Mouse (Mus musculus): ENCODE data around the gene Etv6.

- TF ChIP-seq CTCF (IDR thresholded peaks at IDR 0.05 in 2 of 3, conservative IDR thresholded peaks at IDR 0.05 in 1 of 3; ENCODE audit: control insufficient read depth in 1 of 3, insufficient read depth in 1 of 3, low read depth in 2 of 3, low read length in 3 of 3, poor library complexity in 1 of 3, severe bottlenecking in 1 of 3), result no peak
- TF ChIP-seq MAX (IDR thresholded peaks at IDR 0.05; ENCODE audit: low read length), result no peak; the same call in none of the 2 replicates
- 0 out of 2 replicates have a peak, but pooled peaks have one; percentile 30 for TF ChIP-seq UBTF (IDR thresholded peaks at IDR 0.05; ENCODE audit: borderline replicate concordance, insufficient read depth, low read depth, low read length)
- peak in 1 of 2 experiments; percentile 30; a peak in 2 of 4 replicates for TF ChIP-seq POLR2A (IDR thresholded peaks at IDR 0.05; ENCODE audit: control insufficient read depth in 1 of 2, insufficient read depth in 1 of 2, low read depth in 1 of 2, low read length in 2 of 2, poor library complexity in 1 of 2)
- TF ChIP-seq MAFK (IDR thresholded peaks at IDR 0.05; ENCODE audit: borderline replicate concordance, low read depth, low read length), result no peak
- TF ChIP-seq CHD1 (IDR thresholded peaks at IDR 0.05; ENCODE audit: low read depth, low read length), result no peak
- no peak; the same call in 1 of the 2 replicates for TF ChIP-seq POLR2AphosphoS2 (IDR thresholded peaks at IDR 0.05; ENCODE audit: low read length)
- no peak for TF ChIP-seq USF1 (IDR thresholded peaks at IDR 0.05; ENCODE audit: low read depth, low read length)
- no peak for TF ChIP-seq POLR2AphosphoS5 (IDR thresholded peaks at IDR 0.05; ENCODE audit: borderline replicate concordance, low read depth, low read length)
- TF ChIP-seq KAT2A (conservative IDR thresholded peaks at IDR 0.05; ENCODE audit: low read depth, low read length), result no peak
- peak; percentile 29; the same call in 1 of the 2 replicates for TF ChIP-seq SIN3A (IDR thresholded peaks at IDR 0.05; ENCODE audit: low read length)
- TF ChIP-seq MAZ (IDR thresholded peaks at IDR 0.05; ENCODE audit: low read depth, low read length), result no peak
Measured at GRCm38 (mm10) chr6:134035490-134036405, at the start of gene Etv6.
